Mouse (Mus musculus) stomach, embryonic 14.5 days (tissue): ENCODE results near the gene Olfr273. TPM values are rescaled to one million over a fixed set of nuclear protein-coding genes. Genes with fewer than 3 reads are reported as not detected.

Experiments
- polyA plus RNA-seq: library from polyadenylated mRNA; unstranded; fragments of >200 nt; fragmentation: Nextera tagmentation; extraction: Ambion mirVana; gene quantifications from 2 replicates; pipeline ENCODE4 v1.2.1, GENCODE M21; 2014

The Olfr273 gene
- polyA plus RNA-seq, 1 experiment from 2014 or later: not detected

Other genes with a start within 250 kb of the Olfr273 start
- not detected in 2 replicates for gene Olfr275, start 44.6 kb downstream of the Olfr273 start, polyA plus RNA-seq
- gene Olfr272, start 59.9 kb upstream of the Olfr273 start, polyA plus RNA-seq: not detected in 2 replicates
- not detected in 2 replicates for gene Olfr270, start 105.3 kb upstream of the Olfr273 start, polyA plus RNA-seq
- not detected in 2 replicates for gene Nipsnap3a, start 130.0 kb upstream of the Olfr273 start, polyA plus RNA-seq
- gene Nipsnap3b, start 152.6 kb upstream of the Olfr273 start, polyA plus RNA-seq: 90.2 and 91.8 TPM in 2 replicates